Mouse (Mus musculus) urinary bladder, adult 18-20 months (tissue): ENCODE measurements around the gene Arid1a.
"Not testable (repeated sequence)": the region's sequence is repeated elsewhere in the genome, so short reads cannot be mapped to it uniquely, and the experiment has no call there.

Source experiments
- DNase-seq, 2 experiments: peaks; one replicate each; pipeline ENCODE4 v3.0.0; 2022; ENCODE audit warnings: low spot score in 2 of 2, mixed read lengths in 2 of 2

The Arid1a gene

DNA sequence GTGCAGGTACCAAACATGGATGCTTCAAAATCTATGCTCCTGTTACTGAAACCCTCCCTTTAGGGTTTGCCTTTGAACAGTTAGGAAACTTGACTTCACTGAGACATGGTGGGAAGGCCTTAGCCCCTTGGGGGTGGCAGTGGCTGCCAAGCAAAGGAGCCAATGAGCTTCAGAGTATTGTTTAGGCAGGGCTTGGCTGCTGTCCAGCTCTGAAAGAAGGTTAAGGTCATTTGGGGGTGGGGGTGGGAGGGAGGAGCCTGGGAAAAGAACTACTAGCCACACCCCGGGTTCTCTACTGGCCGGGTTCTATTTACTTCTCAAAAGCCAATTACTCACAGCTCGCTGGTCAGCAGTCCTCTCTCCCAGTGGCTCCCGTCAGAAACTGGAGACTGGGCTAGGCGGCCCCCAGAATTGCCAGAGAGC is 81.0 kb downstream of the Arid1a start:
- peak in 1 of 2 experiments; percentile 18 for DNase-seq

DNA sequence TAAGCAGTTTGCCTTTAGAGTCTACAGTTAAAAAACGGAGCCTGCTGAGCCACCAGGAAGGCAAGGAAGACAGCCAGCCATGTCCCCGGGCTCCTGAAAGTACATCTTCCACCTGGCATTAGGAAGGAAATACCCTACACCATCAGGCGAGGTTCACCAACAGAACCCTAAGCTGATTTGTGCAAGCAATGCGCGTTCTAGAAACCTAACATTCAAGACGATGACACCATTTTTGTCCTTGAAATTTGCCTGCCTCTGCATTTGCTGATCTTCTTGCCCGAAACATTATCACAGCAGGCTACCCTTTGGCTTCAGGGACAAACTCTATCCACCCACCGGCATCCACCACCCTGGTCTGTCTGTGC is 82.3 kb downstream of the Arid1a start:
- DNase-seq: no peak

DNA sequence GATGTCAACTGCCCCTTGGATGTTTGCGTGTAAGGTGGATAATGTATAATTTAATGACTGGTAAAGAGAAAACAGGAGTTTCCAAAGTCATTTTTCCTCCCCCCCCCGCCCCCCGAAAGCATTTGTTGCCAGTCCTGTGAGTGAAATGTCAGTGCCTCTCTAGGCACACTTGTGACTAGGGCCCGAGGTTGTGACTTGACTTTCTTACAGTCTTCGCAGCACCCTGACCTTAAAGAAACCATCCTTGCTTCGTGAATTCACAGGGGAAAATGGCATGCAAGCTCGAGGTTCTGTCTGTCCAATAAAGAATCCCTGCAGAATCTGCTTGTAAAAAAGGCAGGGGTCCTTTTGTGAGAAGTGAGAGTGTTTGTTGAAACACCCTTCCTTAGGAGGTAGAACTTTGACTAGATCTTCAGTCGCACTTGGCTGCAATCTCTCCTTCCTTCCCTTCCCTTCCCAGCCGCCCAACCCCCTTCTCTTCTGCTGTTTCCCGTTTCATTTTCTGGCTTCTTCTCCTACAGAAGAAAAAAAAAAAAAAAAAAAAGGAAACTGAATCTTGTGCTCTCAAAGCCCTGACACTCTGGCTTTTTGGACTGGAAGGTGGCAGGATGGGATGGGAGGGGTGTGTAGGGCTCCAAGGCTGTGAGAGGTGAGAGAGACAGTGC is 82.8 kb downstream of the Arid1a start:
- no peak for DNase-seq

DNA sequence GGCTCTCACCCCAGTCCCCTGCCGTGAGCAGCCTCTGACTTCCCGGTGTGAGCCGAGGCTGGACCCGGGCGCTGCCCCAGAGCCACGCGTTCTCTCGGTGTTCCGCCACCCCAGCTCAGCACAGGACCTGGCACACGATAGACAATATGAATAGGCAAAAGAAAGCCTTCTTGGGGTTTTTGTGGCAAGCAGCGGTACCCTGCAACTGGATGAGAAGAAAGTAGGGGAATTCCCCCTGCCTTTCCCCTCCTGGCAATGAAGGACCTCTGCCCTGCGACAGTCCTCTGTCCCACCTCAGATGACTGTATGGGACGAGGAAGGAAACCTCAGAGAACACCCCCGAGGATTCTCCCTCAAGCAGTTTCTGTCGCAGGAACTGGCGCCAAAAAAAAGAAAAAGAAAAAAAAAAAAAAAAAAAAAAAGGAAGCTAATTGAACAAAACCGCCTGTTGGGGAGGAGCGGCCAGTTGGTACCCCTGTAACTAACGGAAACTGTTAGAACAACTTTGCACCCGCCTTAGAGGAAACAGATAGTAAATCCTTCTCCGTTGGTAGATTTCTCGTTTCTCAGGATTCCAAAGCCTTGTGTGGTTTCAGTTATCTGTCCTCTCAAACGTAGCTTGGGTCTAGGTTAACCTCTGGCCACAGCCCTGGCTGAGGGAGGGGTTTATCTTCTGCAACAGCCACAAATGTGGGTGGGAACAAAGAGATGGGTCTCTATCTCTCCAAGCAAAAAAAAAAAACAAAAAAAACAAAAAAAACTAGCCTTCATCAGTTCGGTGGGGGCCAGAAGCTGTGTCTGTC is 83.5 kb downstream of the Arid1a start:
- peak in 1 of 2 experiments; percentile 22 for DNase-seq

DNA sequence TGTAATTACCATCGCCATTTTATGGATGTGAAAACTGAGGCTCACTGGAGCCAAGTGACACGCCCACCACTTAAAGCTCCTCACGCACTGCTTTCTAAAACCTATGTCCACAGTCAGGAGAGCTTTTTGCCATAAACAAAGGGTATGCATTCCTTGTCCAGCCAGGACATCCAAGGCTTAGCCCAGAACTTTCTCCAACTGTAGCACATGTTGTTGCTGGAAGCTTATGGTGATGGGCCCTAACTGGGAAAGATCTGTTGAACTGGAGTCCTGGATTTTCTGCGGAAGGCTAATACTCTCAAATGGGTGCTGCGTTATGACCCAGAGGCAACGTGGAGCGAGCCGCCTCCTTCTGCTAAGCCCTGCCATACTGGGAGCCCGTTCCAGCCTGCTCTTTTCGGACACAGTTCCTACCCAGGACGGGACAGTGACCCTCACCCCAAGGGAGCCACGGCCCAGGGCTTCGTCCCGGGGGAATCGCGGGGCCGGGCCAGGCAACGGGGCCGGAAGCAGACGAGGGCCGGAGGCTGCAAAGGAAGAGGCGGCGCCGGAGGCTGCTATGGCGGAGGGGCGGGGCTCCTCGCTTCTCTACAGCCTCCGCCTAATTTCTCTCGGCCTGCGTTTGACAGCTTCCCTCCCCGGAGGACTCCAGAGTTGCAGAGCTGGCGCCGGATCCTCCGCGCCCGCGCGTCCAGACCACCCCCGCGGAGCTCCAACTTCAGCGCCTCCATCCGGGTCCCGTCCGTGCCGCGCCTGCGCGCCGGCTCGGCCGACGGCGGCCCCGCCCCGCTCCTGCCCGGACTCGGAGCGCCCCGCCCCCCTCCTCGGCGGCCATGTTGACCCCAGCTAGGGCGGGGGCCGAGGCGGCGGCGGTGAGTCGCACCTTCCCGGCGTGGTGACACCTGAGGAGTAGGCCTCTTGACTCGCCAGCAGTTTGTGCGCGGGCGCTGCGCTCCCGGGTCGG is 84.4 kb downstream of the Arid1a start, which contains the start of gene Pigv:
Gene Pigv (minus strand): TSS at position 767 of the 964 bp plus-strand sequence.
- DNase-seq: peak; percentile 89 to 95

DNA sequence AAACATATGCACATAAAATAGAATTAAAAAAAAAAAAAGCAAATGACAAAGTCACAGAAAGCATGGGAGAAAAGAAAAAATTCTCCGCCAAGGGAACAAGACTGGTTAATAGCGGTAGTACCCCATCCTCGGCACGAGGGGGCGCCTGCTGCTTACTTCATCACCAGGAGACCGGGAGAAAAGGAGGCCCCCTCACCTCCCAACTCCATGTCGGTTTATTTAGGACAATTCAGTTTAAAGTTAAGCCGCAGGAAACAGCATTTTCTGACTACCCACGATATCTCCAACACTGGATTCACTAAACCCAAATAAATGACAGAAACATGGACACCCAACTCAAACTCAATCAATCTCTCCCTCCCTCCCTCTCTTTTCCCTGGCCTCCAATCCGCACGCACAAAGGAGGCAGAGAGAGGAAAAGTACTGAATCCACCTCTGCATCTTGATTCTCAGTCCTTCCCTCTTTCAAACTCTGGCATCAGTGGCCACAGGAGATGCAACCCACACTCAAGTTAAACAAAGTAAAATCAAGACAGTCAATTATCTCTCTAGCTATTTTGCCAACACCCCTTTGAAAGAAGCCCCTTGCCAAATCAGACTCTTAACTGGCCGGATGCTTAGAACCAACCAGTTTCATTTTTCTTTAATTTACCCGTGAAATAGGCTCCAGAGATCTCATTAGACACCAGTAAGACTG is 85.2 kb downstream of the Arid1a start:
- peak; percentile 70 to 77 for DNase-seq

DNA sequence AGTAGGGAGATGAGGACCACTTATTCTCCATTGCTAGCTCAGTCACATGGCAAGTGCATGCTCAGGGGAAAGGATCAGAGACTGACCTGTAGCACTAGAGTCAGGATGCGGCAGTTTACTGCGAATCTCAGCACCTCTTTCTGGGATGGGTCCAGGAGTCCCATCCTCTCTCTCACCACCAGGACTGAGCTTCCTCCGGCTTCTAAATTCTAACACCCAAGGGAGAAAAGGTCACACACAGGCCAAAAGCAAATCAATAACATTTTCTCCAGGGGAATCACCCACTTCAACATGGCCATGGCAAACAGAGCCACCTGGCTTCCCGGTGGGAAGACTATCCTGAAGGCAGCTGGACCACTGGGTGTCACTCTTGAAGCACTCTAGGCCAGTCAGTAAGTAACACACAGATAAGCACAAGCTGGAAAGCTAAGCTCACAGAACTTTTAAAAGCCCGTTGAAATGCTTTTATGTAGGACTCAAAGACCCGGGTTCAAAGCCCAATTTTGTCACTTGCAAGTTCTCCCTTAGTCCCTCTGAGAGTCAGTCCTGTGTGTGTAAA is 86.8 kb downstream of the Arid1a start:
- no peak for DNase-seq

DNA sequence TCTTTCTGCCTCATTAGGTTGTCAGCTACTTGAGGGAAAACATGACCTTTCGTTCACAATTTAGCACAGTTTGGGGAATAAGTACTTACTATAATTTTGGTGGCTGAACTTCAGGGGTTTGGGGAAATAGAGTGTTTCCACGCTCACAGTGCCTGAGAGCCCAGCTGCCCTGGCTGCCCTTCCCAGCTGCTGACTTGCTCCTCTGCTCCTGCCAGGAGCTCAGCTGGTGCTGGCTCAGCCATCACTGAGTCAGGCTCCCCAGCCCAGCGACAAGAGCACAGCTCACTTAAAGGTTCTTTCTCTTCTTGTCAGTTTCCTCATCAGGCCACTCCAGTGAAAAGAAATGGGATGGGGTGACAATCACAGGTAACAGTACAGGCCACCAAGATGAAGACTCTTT is 88.0 kb downstream of the Arid1a start:
- no peak for DNase-seq

DNA sequence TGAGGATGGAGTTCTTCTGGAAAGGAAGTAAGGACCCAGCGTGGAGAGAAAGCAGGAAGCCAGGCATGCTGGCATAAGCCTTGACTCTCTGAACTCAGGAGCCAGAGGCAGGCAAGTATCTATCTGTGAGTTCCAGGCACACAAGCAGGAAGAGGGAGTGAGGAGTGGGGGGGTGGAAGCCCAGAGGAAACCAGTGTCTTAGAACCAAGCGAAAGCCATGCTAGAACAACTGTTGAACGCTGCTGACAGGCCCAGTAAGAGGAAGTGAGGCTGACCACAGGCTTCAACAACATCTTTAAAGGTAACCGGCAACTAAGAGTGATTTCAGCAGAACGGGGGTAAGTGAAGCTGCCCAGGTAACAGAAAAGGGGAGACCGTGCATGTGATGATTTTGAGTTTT is 90.4 kb downstream of the Arid1a start:
- no peak for DNase-seq

DNA sequence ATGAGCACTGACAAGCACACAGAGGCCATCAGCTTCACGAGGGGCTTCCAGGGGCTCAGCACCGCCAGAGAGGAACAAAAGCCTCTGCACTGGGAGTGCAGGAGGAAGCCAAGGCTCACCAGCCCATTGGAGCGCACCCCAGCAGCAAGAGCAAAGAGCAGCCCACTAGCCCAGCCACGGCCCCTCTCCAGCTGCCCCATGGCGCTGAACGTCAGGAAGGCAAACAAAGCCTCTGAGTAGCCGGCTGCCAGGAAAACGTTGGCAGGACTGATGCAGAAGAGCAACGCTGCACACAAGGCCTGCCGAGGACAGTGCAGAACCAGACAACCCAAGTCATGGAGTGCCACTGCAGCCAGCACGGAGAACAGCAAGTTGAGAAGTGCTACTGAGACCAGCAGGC is 91.5 kb downstream of the Arid1a start:
- DNase-seq: no peak

DNA sequence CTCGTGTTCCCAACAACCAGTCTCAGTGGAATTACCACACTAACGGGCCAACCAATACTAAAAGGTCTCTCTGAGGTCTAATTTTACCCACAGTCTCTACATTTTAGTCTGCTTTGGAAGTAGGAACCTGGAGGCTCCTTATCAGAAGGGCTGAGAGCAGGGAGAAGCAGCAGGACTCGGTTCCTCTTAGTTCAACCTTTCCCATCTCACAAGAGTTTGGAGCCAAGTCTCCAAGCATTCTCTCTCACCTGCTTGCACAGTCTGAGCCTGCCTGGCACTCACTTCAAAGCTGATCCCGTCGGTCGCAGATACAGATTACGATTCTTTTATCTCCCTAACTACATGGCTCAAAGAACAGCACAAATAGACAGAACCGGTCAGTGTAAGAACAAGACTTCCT is 93.6 kb downstream of the Arid1a start:
- no peak for DNase-seq

DNA sequence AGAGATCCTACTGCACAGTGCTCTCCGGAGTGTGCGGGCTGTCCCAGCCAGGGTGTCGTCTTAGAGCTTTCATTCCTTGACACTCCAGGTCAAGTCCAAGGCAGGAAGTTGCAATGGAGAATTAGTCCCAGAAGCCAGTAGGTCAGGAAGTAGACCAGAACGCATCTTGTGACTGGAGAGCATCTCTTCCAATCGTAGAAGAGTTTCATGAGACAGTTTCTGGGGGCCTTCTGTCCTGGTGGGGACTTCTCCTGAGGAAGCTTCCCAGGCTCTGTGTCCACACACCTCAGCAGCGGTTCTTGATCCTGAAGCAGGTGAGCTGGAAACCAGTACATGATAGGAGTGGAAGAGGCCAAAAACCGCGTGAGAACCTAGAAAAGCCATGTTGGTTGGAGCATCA is 94.1 kb downstream of the Arid1a start:
- no peak for DNase-seq

DNA sequence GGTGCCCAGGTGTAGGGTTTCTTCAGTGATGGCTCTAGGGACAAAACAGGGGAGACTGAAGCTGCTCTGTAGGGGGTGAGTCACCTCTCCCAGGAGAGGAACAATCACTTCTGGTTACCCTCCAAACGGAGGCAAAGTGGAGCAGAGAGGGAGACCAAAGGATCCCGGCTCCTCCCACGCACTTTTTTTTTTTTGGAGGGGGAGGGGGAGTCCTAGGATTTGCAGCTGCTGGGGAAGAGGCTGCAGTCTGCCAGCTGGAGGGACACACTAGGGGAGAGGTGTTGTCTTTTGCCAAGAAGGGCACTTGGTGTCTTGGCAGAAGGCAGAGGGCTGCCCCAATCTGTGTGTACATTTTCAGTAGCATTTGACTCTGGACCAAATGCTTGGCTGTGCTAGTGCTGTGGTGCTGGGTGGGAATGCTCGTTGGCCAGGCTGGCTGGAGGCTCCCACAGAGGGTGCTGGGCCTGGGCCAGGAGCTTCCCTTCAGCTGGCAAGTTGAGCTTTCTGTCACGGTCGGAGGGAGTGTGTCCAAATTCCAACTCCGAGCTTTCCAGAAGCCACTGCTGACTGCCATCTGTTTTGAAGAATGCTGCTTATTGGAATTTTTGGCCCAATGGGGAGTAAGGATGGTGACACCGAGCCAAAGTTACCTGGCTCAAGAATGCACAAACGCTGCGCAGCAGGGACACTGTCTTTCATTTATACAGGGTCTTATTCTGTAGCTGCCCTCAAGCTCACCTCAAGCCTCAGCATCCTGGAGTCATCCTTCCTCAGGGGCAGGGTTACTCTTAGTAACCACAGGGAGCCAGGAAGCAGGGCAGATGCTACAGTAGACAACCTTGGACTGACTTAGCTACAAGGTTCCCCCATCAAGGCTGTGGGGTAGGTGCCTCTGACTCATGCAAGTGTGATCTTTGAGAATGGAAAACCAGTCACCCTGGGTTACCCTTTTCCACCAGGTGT is 96.1 kb downstream of the Arid1a start:
- peak; percentile 45 to 60 for DNase-seq

DNA sequence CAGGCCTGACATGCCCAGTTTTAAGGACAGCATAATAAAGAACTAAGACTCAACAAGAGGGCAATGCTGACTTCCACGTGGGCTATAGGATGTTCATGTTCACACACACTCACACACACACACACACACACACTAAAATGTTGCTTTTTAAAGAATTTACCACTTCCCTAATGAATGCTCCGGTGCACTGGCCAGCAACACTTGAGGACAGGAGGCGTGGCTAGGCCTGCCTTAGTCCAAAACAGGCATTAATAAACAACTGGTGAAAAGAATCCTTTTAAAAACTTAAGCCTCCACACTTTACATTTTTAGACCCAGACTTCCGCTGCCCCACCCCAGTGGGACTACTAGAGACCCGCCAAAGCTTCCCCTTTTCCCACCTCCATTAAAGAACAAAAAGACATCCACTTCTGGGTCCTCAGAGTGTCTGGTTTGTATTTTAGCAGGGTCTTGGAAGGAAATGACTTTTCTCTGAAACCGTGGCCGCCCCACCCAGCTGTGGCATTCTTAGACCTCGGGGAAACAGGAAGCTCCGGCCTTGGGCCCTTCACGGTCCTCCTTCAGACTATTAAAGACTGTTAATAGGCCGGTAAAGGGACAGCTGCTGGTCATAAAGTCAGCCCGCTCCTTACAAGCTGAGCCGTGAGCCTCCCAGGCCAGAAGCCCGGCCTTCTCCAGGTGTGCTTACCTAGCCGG is 96.9 kb downstream of the Arid1a start:
- DNase-seq: peak in 1 of 2 experiments; percentile 27

DNA sequence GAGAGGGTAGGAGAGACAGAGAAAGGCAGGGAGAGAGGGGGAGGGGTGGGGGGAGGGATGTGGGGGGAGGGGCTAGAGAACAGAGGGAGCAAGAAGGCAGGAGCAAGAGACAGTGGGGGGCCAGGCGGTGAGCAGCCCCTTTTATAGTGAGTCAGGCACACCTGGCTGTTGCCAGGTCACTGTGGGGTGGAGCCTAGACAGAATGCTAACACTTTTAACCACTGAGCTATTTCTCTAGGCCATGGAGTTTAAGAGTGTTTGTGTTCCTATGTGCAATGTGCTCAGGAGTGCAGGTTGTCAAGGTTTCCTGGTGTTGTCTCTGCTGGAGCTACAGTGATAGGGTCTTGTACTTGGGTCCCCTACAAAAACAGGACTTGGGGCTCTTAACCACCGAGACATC is 97.8 kb downstream of the Arid1a start:
- no peak for DNase-seq

DNA sequence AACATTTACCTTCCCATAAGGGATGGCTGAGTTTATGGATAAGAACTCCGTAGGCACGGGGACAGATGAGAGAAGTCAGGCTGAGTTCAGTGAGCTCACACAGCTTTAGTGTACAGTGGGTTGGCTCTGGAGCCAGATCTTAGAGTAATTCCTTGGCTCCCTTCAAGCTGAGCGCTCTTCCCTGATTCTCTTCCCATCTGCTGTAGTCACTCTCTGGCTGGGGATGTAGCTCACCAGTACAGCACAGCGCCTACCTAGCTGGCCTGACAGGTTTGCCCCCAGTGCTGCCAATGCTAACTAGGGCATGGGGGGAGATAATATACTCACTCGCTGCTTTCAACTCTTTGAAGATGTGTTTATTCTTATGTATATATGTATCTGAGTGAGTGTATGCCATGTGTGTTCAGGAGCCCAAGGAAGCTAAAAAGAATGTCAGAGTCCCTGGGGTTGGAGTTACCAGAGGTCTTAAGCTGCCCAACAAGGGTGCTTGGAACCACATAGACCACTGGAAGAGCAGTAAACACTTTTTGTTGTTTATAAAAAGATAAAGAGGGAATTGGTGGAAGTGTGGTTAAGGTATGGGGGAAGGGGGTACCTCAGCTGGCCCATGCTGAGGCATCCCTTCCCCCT is 98.6 kb downstream of the Arid1a start:
- DNase-seq: no peak

DNA sequence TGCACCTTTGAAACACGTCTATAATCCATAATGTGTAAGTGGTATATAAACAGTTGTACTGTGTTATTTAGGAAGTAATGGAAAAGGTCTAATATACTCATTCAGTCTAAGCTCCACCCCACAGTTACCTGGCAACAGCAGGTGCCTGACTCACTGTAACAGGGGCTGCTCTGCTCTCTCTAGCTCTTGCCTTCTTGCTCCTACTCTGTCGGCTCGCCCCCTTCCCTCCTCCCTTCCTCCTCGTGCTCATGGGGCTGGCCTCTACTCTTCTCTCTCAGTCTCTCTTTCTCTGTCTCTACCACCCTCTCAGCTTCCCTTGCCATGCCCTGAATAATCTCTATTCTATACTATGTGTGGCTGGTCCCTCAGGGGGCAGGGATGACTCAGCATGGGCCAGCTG is 99.6 kb downstream of the Arid1a start:
- DNase-seq: no peak

DNA sequence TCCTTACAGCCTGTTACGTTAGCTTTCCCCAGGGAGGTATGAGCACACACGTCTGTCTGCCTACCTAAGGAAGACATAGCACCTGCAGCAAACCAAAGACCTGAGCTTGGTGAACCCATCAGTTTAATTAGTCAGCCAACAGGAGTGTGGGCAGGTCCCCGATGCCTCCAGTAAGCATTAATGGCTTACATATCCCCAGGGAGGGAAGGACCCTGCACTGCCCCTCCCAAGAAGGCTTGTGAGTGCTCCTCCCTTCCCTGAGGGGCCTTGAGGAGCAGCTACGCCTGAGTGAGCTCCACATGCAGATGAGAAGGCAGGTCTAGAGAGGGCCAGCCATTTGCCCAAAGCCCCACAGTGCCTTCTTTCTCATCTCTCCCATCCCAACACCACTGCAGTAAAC is 100.3 kb downstream of the Arid1a start:
- no peak for DNase-seq

DNA sequence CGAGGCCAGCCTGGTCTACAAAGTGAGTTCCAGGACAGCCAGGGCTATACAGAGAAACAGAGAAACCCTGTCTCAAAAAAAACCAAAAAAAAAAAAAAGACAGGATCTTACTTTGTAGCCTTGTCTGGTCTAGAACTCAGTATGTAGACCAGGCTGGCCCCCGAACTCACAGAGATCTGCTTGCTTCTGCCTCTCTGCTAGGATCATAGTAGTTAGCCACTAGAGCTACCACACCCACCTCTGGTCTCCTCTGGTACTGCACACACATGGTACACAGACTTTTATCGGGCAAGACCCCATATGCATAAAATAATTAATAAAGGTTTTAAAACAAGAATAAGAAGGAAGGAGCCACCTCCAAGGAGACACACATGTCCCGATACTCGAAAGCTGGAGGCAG is 102.5 kb downstream of the Arid1a start:
- not testable (repeated sequence) for DNase-seq
